Mouse (Mus musculus) brain, embryonic 18.5 days (tissue): Measurements from ENCODE around the gene Vmn2r121.

Experiments
- DNase-seq: peaks from one replicate; pipeline ENCODE4 v3.0.0-alpha.2; 2012; ENCODE audit warnings: low read depth, low spot score

Vmn2r121 gene

DNA sequence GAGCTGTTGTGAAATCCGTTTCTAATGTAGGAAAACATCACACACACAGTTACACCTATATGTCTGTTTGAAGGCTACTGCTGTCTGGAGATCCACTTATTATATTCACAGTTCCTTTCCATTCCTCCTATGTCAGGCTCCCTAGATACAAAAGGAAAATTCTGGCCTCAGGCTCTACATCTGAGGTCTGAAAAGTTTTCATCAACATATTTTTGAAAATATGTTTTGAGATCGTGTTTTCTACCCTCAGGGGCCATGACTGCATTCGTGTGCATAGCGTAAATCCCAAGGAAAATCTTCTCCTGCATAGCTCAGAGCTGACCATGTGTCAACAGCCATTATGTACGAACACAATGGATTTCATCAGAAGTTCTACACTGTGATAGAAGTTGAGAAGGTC, at the start of gene Vmn2r121:
Gene Vmn2r121, minus strand, starts transcription at position 101 of the 400 bp plus-strand sequence.
- no peak for DNase-seq
